Mouse (Mus musculus) heart, adult 2 months (tissue): Measurements from ENCODE around the gene Stmn3. TPM values are rescaled to one million over a fixed set of nuclear protein-coding genes. Genes with fewer than 3 reads are reported as not detected.
A peak's percentile ranks its signal among the peaks of the same experiment; 100 is the strongest.

Experiments used
- DNase-seq, 2 experiments: peaks; one replicate each; pipeline ENCODE4 v3.0.0; 2021
- H3K27ac ChIP-seq: fragments of 200-600 bp; 2 replicates; pipeline ENCODE4 v1.8.1; 2022
- H3K27me3 ChIP-seq: fragments of 200-500 bp; 2 replicates; pipeline ENCODE4 v1.6.1; 2012; ENCODE audit warnings: mild to moderate bottlenecking, low read length, inconsistent platforms, mixed read lengths; ENCODE audit not compliant: control insufficient read depth, insufficient read depth
- H3K36me3 ChIP-seq: fragments of 200-500 bp; 2 replicates; pipeline ENCODE4 v1.6.1; 2012; ENCODE audit warnings: low read length, inconsistent platforms; ENCODE audit not compliant: control insufficient read depth, insufficient read depth
- H3K4me1 ChIP-seq: fragments of 200-500 bp; 2 replicates; pipeline ENCODE4 v1.6.1; 2011; ENCODE audit warnings: low read length; ENCODE audit not compliant: control insufficient read depth, insufficient read depth
- H3K4me3 ChIP-seq: fragments of 200-600 bp; 2 replicates; pipeline ENCODE4 v1.8.1; 2022
- H3K79me2 ChIP-seq: fragments of 200-500 bp; replicated peaks from 2 replicates; pipeline ENCODE4 v1.6.1; 2012; ENCODE audit warnings: mild to moderate bottlenecking, inconsistent platforms, low read length, moderate library complexity, mixed read lengths; ENCODE audit not compliant: control insufficient read depth, insufficient read depth
- H3K9ac ChIP-seq: fragments of 200-500 bp; 2 replicates; pipeline ENCODE4 v1.6.1; 2012; ENCODE audit warnings: low read depth, mild to moderate bottlenecking, control low read depth, inconsistent platforms, low read length, mixed read lengths
- CTCF ChIP-seq: fragments of 200-600 bp; IDR thresholded peaks from 2 replicates; pipeline ENCODE4 v1.8.1; 2022; ENCODE audit warnings: antibody characterized with exemption, mild to moderate bottlenecking, moderate library complexity
- EP300 ChIP-seq: fragments of 200-500 bp; IDR thresholded peaks from 2 replicates; pipeline ENCODE4 v1.6.1; 2011; ENCODE audit warnings: low read depth, low read length, control low read depth; ENCODE audit not compliant: insufficient read depth
- POLR2A ChIP-seq: fragments of 200-500 bp; IDR thresholded peaks from 2 replicates; pipeline ENCODE4 v1.6.1; 2011; ENCODE audit warnings: mild to moderate bottlenecking, low read depth, low read length, control low read depth; ENCODE audit not compliant: insufficient read depth
- WGBS: fragments of 180-500 bp; shearing (Covaris S2); methylation state at CpG from one replicate; pipeline ENCODE4 v1.1.7; 2018; 5-methylcytosine and 5-hydroxymethylcytosine counted together
- intact Hi-C: fragments of 180-260 bp; cut with DNase I; formaldehyde crosslinking; loops from one replicate; pipeline ENCODE4 v1.15.1; 2025
- long read RNA-seq: library from polyadenylated mRNA; stranded (forward); transcript quantifications from one replicate; pipeline ENCODE4 v2.0.0, GENCODE M21; 2021
- polyA plus RNA-seq: library from polyadenylated mRNA; depleted of rRNA; stranded (reverse); fragments of >200 nt; gene quantifications from 2 replicates; pipeline ENCODE4 v1.2.3, GENCODE M21; 2012; rRNA removed
- total RNA-seq, 2 experiments: library from RNA; stranded (reverse); gene quantifications; 2 replicates each; pipeline ENCODE4 v1.2.3; 2021

Gene Stmn3
- total RNA-seq (under 1 TPM; 0.29 to 0.32 TPM), polyA plus RNA-seq (0.37 and 1.6 TPM in 2 replicates)
- long read RNA-seq, partial matches to known transcripts: 0 of 1 reads
- long read RNA-seq, other reads (novel, unspliced or antisense): 0 of 1 reads

GRCm38 (mm10) chr2:181314080-181314810 lies at the start of gene Stmn3:
TSS of gene Stmn3 (minus strand) at chr2:181314500.
- no peaks in the 10 kb centered on the region; the same call in 1 of the 2 replicates for H3K27me3 ChIP-seq
- DNase-seq: peak; percentile 18 to 56
- no peaks in the 10 kb centered on the region for H3K36me3 ChIP-seq
- H3K9ac ChIP-seq: no peak within 1 kb of the TSS
- H3K79me2 ChIP-seq: no peaks in the 10 kb centered on the region
- TF ChIP-seq POLR2A: no peak
- TF ChIP-seq CTCF: no peak
- no peak for TF ChIP-seq EP300
- intact Hi-C loops: no loop called here
- no peaks in the 10 kb centered on the region for H3K4me1 ChIP-seq
- peak within 1 kb of the TSS; percentile 23; the same call in 1 of the 2 replicates for H3K4me3 ChIP-seq
- WGBS: 7% methylated on average over 22 of the region's 23 CpGs
- H3K27ac ChIP-seq: no peak within 1 kb of the TSS

GRCm38 (mm10) chr2:181363946-181364345 lies 49.6 kb upstream of the Stmn3 start:
- Histone ChIP-seq H3K27me3 (no peaks in the 10 kb centered on the region), H3K4me3 (no peak overlapping the region; the same call in 1 of the 2 replicates), H3K36me3 (peaks cover 10% of the 10 kb centered on the region), H3K9ac (no peak overlapping the region), H3K79me2 (peaks cover 4% of the 10 kb centered on the region), H3K4me1 (peaks cover 5% of the 10 kb centered on the region), H3K27ac (no peak overlapping the region)
- WGBS: 64% methylated on average over 3 of the region's 3 CpGs
- DNase-seq: no peak
- intact Hi-C loops: no loop called here
- no peak for TF ChIP-seq POLR2A

- H3K4me1 ChIP-seq: no peaks in the 10 kb centered on the region
- DNase-seq: no peak
- no peaks in the 10 kb centered on the region for H3K27me3 ChIP-seq
- no peak overlapping the region for H3K9ac ChIP-seq
- TF ChIP-seq POLR2A (no peak), EP300 (no peak), CTCF (no peak)
- no peak overlapping the region for H3K4me3 ChIP-seq
- no peak overlapping the region for H3K27ac ChIP-seq
- intact Hi-C loops: no loop called here
- H3K79me2 ChIP-seq: no peaks in the 10 kb centered on the region
- no peaks in the 10 kb centered on the region for H3K36me3 ChIP-seq
- WGBS: 78% methylated on average over 3 of the region's 3 CpGs
These were observed 42.5 kb upstream of the Stmn3 start for GRCm38 (mm10) chr2:181356780-181357179.

DNA sequence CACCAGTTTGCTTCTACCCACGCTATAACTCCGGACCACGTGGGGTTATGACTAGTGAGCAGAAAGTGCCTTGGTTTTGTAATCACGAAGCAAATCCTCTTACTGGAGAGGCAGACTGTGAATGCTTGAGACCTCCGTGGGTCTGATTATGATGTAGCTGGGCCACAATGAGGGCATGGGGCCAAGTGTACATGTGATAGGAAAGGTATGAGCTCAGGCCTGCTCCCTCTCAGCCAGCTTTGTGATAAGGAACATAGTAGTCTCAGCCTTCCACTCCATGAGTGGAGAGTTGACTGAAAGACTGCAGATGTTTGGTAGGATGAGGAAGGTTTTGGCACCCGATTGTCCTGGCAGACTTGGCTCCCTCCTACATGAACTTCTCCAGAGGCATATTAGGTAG lies 28.5 kb upstream of the Stmn3 start:
- TF ChIP-seq EP300 (no peak), CTCF (no peak), POLR2A (no peak)
- WGBS: 35% methylated on average over 6 of the region's 6 CpGs
- Histone ChIP-seq H3K9ac (no peak overlapping the region), H3K79me2 (no peaks in the 10 kb centered on the region), H3K27ac (no peak overlapping the region; the same call in 1 of the 2 replicates), H3K27me3 (no peaks in the 10 kb centered on the region), H3K36me3 (no peaks in the 10 kb centered on the region), H3K4me3 (no peak overlapping the region), H3K4me1 (peaks cover 4% of the 10 kb centered on the region)
- intact Hi-C loops: no loop called here
- DNase-seq: peak in 1 of 2 experiments; percentile 36

DNA sequence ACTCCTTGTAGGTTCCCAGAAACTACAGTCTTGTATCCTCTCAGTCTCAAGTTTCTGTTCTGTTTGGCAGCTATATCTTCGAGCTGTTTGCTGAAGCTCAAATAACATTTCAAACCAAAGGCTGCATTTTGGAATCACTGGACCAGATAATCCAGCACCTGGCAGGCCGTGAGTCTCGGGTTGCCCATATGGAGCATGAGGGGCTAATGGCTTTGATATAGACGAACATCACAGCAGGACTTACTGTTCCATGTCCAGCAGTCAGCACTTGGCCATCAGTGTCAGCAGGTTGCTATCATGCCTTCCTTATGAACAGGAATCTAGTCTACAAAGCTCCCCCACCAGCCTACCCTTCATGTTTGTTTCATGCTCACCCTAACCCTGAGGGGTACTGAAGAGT lies 26.1 kb upstream of the Stmn3 start:
- Histone ChIP-seq H3K27me3 (no peaks in the 10 kb centered on the region), H3K27ac (no peak overlapping the region), H3K79me2 (no peaks in the 10 kb centered on the region), H3K4me1 (peaks cover 4% of the 10 kb centered on the region), H3K9ac (no peak overlapping the region), H3K36me3 (no peaks in the 10 kb centered on the region), H3K4me3 (no peak overlapping the region)
- DNase-seq: no peak
- TF ChIP-seq EP300 (no peak), CTCF (no peak), POLR2A (no peak)
- whole genome bisulfite sequencing: 93% methylated on average over 4 of the region's 4 CpGs
- intact Hi-C loops: no loop called here

GRCm38 (mm10) chr2:181334023-181334422 lies 19.7 kb upstream of the Stmn3 start:
- WGBS: 61% methylated on average over 3 of the region's 3 CpGs
- peak; percentile 56 to 82 for DNase-seq
- Histone ChIP-seq H3K4me3 (no peak overlapping the region), H3K9ac (no peak overlapping the region), H3K79me2 (no peaks in the 10 kb centered on the region), H3K4me1 (no peaks in the 10 kb centered on the region), H3K36me3 (no peaks in the 10 kb centered on the region; the same call in 1 of the 2 replicates), H3K27me3 (no peaks in the 10 kb centered on the region), H3K27ac (no peak overlapping the region)
- intact Hi-C loops: loop anchor here (1.0 kb wide), 1 partner anchor 148 kb away; no protein-coding TSS in a partner anchor
- TF ChIP-seq CTCF: peak; percentile 85
- no peak for TF ChIP-seq POLR2A
- no peak for TF ChIP-seq EP300
